Mouse (Mus musculus) cerebellum, adult 2 months (tissue): ENCODE results near the gene Trmt6. TPM values are rescaled to one million over a fixed set of nuclear protein-coding genes. Genes with fewer than 3 reads are reported as not detected.
A peak's percentile ranks its signal among the peaks of the same experiment; 100 is the strongest.

Experiments
- DNase-seq, 2 experiments: peaks; one replicate each; pipeline ENCODE4 v3.0.0; 2021
- H3K27ac ChIP-seq: fragments of 200-500 bp; 2 replicates; pipeline ENCODE4 v1.5.1; 2012; ENCODE audit warnings: low read length, control low read depth, inconsistent platforms; ENCODE audit not compliant: insufficient read depth
- H3K27me3 ChIP-seq: fragments of 200-500 bp; 2 replicates; pipeline ENCODE4 v1.6.1; 2012; ENCODE audit warnings: inconsistent platforms, mild to moderate bottlenecking, low read length, moderate library complexity; ENCODE audit not compliant: control insufficient read depth, insufficient read depth
- H3K4me1 ChIP-seq: fragments of 200-500 bp; 2 replicates; pipeline ENCODE4 v1.6.1; 2011; ENCODE audit warnings: low read length; ENCODE audit not compliant: control insufficient read depth, insufficient read depth
- H3K4me3 ChIP-seq: fragments of 200-500 bp; replicated peaks from 2 replicates; pipeline ENCODE3; 2011; ENCODE audit warnings: mild to moderate bottlenecking, low read depth, low read length, control low read depth; ENCODE audit not compliant: insufficient read depth
- CTCF ChIP-seq: fragments of 200-500 bp; IDR thresholded peaks from 2 replicates; pipeline ENCODE4 v1.5.1; 2011; ENCODE audit warnings: low read depth, mild to moderate bottlenecking, control low read depth, low read length, moderate library complexity, borderline replicate concordance; ENCODE audit not compliant: insufficient read depth
- POLR2A ChIP-seq: fragments of 200-500 bp; IDR thresholded peaks from 2 replicates; pipeline ENCODE4 v1.6.1; 2011; ENCODE audit warnings: low read length, control low read depth, borderline replicate concordance; ENCODE audit not compliant: insufficient read depth
- WGBS: fragments of 180-500 bp; shearing (Covaris S2); methylation state at CpG from one replicate; pipeline ENCODE4 v1.1.7; 2018; 5-methylcytosine and 5-hydroxymethylcytosine counted together
- polyA plus RNA-seq: library from polyadenylated mRNA; depleted of rRNA; stranded (reverse); fragments of >200 nt; gene quantifications from 2 replicates; pipeline ENCODE4 v1.2.3, GENCODE M21; 2012

The Trmt6 gene
- polyA plus RNA-seq, 1 experiment, result 34.1 TPM

- 26% methylated on average over 7 of the region's 7 CpGs for WGBS
- Histone ChIP-seq H3K4me1 (0 out of 2 replicates have a peak, but pooled peaks cover 5% of the 10 kb centered on the region), H3K4me3 (peak overlapping the region; percentile 77), H3K27ac (no peak overlapping the region), H3K27me3 (no peaks in the 10 kb centered on the region)
- TF ChIP-seq POLR2A (no peak), CTCF (no peak)
- DNase-seq, result peak; percentile 11 to 15
Measured at GRCm38 (mm10) chr2:132847581-132847980, 31.7 kb upstream of the Trmt6 start.

- peak; percentile 91 for TF ChIP-seq CTCF
- TF ChIP-seq POLR2A, result peak; percentile 66; the same call in 1 of the 2 replicates
- Histone ChIP-seq H3K27ac (no peak within 1 kb of the TSS), H3K4me3 (peak within 1 kb of the TSS; percentile 77), H3K4me1 (0 out of 2 replicates have a peak, but pooled peaks cover 3% of the 10 kb centered on the region), H3K27me3 (no peaks in the 10 kb centered on the region)
- under 1% methylated on average over 94 of the region's 96 CpGs for WGBS
- peak; percentile 97 to 100 for DNase-seq
Measured at GRCm38 (mm10) chr2:132846407-132847358, 30.8 kb upstream of the Trmt6 start, which contains the start of gene Crls1. Gene Crls1, plus strand, starts transcription at chr2:132846666.

- Histone ChIP-seq H3K27ac (no peak overlapping the region), H3K4me1 (0 out of 2 replicates have a peak, but pooled peaks cover under 1% of the 10 kb centered on the region), H3K27me3 (no peaks in the 10 kb centered on the region), H3K4me3 (no peak overlapping the region)
- DNase-seq, result peak in 1 of 2 experiments; percentile 64
- no peak for TF ChIP-seq CTCF
- no peak for TF ChIP-seq POLR2A
- WGBS, result 39% methylated on average over 4 of the region's 4 CpGs
Measured at GRCm38 (mm10) chr2:132841071-132841470, 25.2 kb upstream of the Trmt6 start.

- WGBS, result 89% methylated on average over 2 of the region's 2 CpGs
- Histone ChIP-seq H3K27ac (no peak overlapping the region), H3K4me3 (no peak overlapping the region), H3K27me3 (no peaks in the 10 kb centered on the region), H3K4me1 (no peaks in the 10 kb centered on the region)
- no peak for TF ChIP-seq CTCF
- no peak for TF ChIP-seq POLR2A
- DNase-seq, result no peak
Measured at GRCm38 (mm10) chr2:132802976-132803375, 12.9 kb downstream of the Trmt6 start.

- WGBS, result 16% methylated on average over 7 of the region's 7 CpGs
- Histone ChIP-seq H3K4me3 (no peak overlapping the region), H3K27me3 (no peaks in the 10 kb centered on the region), H3K27ac (peak overlapping the region; percentile 37), H3K4me1 (peaks cover 29% of the 10 kb centered on the region)
- peak; percentile 55 to 62 for DNase-seq
- TF ChIP-seq POLR2A (no peak), CTCF (no peak)
Measured at GRCm38 (mm10) chr2:132794204-132794586, 21.7 kb downstream of the Trmt6 start.

GRCm38 (mm10) chr2:132793441-132794203, 22.2 kb downstream of the Trmt6 start:
- DNase-seq, result peak; percentile 88 to 91
- no peak for TF ChIP-seq CTCF
- TF ChIP-seq POLR2A, result no peak
- H3K4me3 ChIP-seq, result no peak overlapping the region
- H3K4me1 ChIP-seq, result peaks cover 32% of the 10 kb centered on the region
- H3K27ac ChIP-seq, result peak overlapping the region; percentile 84
- 38% methylated on average over 19 of the region's 19 CpGs for WGBS
- no peaks in the 10 kb centered on the region for H3K27me3 ChIP-seq

- WGBS, result 11% methylated on average over 6 of the region's 6 CpGs
- no peak for TF ChIP-seq CTCF
- TF ChIP-seq POLR2A, result peak; percentile 71; the same call in 1 of the 2 replicates
- Histone ChIP-seq H3K4me1 (peaks cover 27% of the 10 kb centered on the region), H3K27ac (peak overlapping the region; percentile 72; the same call in 1 of the 2 replicates), H3K4me3 (peak overlapping the region; percentile 50), H3K27me3 (no peaks in the 10 kb centered on the region)
- peak; percentile 81 to 89 for DNase-seq
Measured at GRCm38 (mm10) chr2:132784039-132784438, 31.8 kb downstream of the Trmt6 start.
